Mouse (Mus musculus) left cerebral cortex, adult 2 months (tissue): ENCODE measurements around the gene Ly9. TPM values are rescaled to one million over a fixed set of nuclear protein-coding genes. Genes with fewer than 3 reads are reported as not detected.

ENCODE experiments used
- DNase-seq, 2 experiments: peaks; one replicate each; pipeline ENCODE4 v3.0.0; 2021 to 2022; ENCODE audit warnings: low spot score in 2 of 2, mixed read lengths in 1 of 2; ENCODE audit errors: extremely low spot score in 1 of 2
- H3K27ac ChIP-seq: fragments of 200-600 bp; 2 replicates; pipeline ENCODE4 v1.8.1; 2022
- H3K4me3 ChIP-seq: fragments of 200-600 bp; 2 replicates; pipeline ENCODE4 v1.8.1; 2022
- CTCF ChIP-seq: fragments of 200-600 bp; IDR thresholded peaks from 2 replicates; pipeline ENCODE4 v1.8.1; 2022; ENCODE audit warnings: antibody characterized with exemption, mild to moderate bottlenecking, moderate library complexity
- intact Hi-C: fragments of 180-260 bp; cut with DNase I; formaldehyde crosslinking; loops from one replicate; pipeline ENCODE4 v1.15.1; 2025
- microRNA-seq, 2 experiments: library from miRNA; unstranded; fragments of <30 nt; microRNA quantifications; one replicate each; pipeline ENCODE4 v1.2.0; 2021
- total RNA-seq, 2 experiments: library from RNA; stranded (reverse); gene quantifications; 2 replicates each; pipeline ENCODE4 v1.2.3; 2021

The Ly9 gene
- total RNA-seq, 2 experiments from 2014 or later = not detected

DNA sequence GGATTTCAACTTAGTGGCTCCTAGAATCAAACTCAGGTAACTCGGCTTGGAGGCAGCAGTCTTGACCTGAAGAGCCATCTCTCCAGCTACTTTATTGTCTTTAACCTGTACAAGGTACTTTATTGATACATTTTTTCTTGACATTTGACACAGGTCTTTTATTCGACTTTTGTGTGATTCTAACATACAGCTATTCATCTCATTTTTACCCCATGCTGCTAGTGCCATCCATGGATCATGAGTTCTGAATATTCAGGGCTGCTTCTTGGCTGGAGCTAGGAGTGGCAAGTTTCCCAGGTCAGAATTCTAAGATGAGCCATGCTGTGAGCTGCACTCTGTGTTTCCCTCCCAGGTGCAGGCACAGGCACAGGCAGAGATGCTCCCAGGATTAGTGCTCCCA, 55.0 kb downstream of the Ly9 start:
- H3K4me3 ChIP-seq = no peak overlapping the region
- intact Hi-C loops = no loop called here
- TF ChIP-seq CTCF = no peak
- no peak for DNase-seq
- H3K27ac ChIP-seq = no peak overlapping the region

DNA sequence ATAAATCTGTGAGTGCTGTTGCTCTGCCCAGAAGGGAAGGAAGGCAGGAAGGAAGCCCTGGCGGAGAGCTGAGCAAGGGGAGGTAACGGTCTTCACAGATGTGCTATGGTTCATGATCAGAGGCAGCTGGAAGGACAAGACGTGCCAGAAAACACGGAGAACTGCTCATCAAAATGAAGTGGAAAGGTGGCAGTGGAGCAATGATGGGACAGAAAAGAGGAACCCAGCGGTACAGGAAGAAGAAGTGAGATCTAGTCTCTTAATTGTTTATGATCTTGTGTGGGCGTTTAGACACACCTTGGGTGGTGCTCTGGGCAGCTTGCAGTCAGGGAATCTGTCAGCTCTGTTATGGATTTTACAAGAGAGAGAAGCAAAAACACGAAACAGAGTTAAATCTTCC, 55.9 kb downstream of the Ly9 start:
- Histone ChIP-seq H3K4me3 (no peak overlapping the region), H3K27ac (no peak overlapping the region)
- no peak for TF ChIP-seq CTCF
- no peak for DNase-seq
- intact Hi-C loops = no loop called here

- no peak for TF ChIP-seq CTCF
- intact Hi-C loops = no loop called here
- DNase-seq = no peak
- H3K27ac ChIP-seq = no peak overlapping the region
- no peak overlapping the region for H3K4me3 ChIP-seq
Measured at GRCm38 (mm10) chr1:171540694-171541093, 66.5 kb downstream of the Ly9 start.

Small RNAs within 50 kb of the gene (microRNA-seq; reads per million reads assigned to microRNA genes)
- 0 reads per million in 2 experiments for gene Mir7683

Other genes starting within 250 kb of the Ly9 start
- gene Klhdc9, start 246.6 kb downstream of the Ly9 start, total RNA-seq = 1 to 10 TPM; 6.2 to 7.1 TPM
- gene Nectin4, start 237.3 kb downstream of the Ly9 start, total RNA-seq = 1 to 10 TPM; 3.0 to 3.1 TPM
- gene Arhgap30, start 218.5 kb downstream of the Ly9 start, total RNA-seq = 1 to 10 TPM; 2.0 to 2.2 TPM
- 100 to 1,000 TPM in 1 of 2 experiments, 10 to 100 TPM in 1; 99.7 to 106 TPM for gene Usf1, start 196.1 kb downstream of the Ly9 start, total RNA-seq
- gene Tstd1, start 188.5 kb downstream of the Ly9 start, total RNA-seq = 1 to 10 TPM; 2.9 to 4.3 TPM
- 1 to 10 TPM; 4.9 to 6.2 TPM for gene F11r, start 169.9 kb downstream of the Ly9 start, total RNA-seq
- 1 to 10 TPM; 4.9 to 5.4 TPM for gene Alyref2, start 103.9 kb downstream of the Ly9 start, total RNA-seq
- not detected for gene Itln1, start 72.1 kb downstream of the Ly9 start, total RNA-seq
- not detected for gene Cd244a, start 48.2 kb downstream of the Ly9 start, total RNA-seq
- gene Slamf7, start 45.6 kb upstream of the Ly9 start, total RNA-seq = under 1 TPM in 1 of 2 experiments, not detected in 1; 0.40 TPM
- under 1 TPM; 0.38 to 0.40 TPM for gene Cd48, start 74.6 kb upstream of the Ly9 start, total RNA-seq
- under 1 TPM; 0.52 to 0.68 TPM for gene Slamf1, start 159.7 kb upstream of the Ly9 start, total RNA-seq
- gene Cd84, start 232.3 kb upstream of the Ly9 start, total RNA-seq = 1 to 10 TPM; 1.9 to 2.1 TPM